Mouse (Mus musculus): ENCODE data around the gene Gm12216.

The Gm12216 gene

GRCm38 (mm10) chr11:53747985-53748384, 111.1 kb downstream of the Gm12216 start:
- no peak for DNase-seq (ENCODE audit: low spot score in 2 of 2)

DNA sequence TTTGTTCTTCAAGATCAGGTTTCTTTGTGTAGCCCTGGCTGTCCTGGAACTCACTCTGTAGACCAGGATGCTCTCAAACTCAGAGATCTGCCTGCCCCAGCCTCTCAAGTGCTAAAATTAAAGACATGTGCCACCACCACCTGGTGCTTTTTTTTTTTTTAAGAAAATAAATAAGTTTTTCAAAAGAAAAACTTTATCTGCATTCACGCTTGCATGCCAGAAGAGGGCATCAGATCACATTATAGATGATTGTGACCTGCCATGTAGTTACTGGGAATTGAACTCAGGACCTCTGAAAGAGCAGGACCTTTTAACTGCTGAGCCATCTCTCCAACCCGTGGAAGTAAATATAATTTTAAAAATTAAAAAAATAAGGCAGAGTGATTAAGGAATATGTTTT, 113.8 kb downstream of the Gm12216 start:
- no peak for DNase-seq (ENCODE audit: low spot score in 2 of 2)

- DNase-seq (ENCODE audit: low spot score in 2 of 2): peak; percentile 47 to 59
Observed at GRCm38 (mm10) chr11:53742353-53742752, 116.7 kb downstream of the Gm12216 start.

DNA sequence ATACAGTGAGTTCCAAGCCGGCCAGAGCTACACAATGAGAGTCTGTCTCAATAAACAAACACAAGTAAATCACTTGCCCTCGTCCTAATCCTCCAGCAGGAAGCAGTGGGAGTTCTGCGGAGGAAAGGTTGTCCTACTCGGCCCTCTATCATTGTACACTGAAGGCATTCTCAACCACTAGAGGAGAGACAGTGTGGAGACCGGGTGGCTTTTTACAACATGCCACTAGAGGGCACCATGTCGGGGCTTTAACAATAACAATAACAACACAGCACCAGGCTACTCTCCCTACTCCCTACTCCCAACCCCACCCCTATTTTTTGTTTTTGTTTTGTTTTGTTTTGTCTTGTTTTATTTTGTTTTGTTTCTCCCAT, 121.5 kb downstream of the Gm12216 start:
- peak; percentile 65 to 69 for DNase-seq (ENCODE audit: low spot score in 2 of 2)

- DNase-seq (ENCODE audit: low spot score in 2 of 2): peak; percentile 56 to 76
Observed at GRCm38 (mm10) chr11:53736771-53737572, 122.1 kb downstream of the Gm12216 start.

- peak; percentile 54 to 61 for DNase-seq (ENCODE audit: low spot score in 2 of 2)
Observed at GRCm38 (mm10) chr11:53735682-53736245, 123.3 kb downstream of the Gm12216 start.

DNA sequence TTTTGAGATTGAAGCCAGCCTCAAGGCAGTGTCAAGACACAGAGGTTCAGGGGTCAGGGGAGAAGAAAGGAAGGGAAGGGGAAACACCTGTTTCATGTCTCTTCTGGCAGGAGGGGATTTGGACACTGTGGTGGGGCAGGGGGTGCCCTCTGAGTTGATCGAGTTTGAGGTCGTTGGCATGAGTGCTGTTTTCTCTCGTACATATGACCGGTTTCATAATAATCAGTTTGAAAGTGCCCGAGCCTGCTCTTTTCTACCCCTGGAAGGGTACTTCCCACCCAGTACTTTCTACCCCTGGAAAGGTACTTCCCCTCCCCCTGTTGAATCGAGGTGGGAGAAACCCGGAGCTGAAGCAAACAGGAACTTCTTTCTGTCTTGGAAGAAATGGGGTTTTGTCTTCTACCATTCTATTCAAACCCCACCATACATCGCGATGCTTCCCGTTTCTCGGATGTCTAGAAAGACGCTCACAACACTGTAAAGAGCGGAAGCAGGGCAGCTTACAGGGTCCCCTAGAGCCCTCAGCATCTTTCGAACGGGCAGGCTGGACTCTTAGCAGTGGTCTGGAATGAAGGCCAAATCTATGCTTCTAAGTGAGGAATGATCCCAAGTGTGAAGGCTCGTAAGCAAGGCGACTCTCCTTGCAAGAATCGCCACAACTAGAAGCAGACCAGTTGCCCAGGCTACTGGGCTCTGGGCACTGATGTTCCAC, 123.9 kb downstream of the Gm12216 start:
- no peak for DNase-seq (ENCODE audit: low spot score in 2 of 2)

GRCm38 (mm10) chr11:53734431-53734830, 124.6 kb downstream of the Gm12216 start:
- no peak for DNase-seq (ENCODE audit: low spot score in 2 of 2)

DNA sequence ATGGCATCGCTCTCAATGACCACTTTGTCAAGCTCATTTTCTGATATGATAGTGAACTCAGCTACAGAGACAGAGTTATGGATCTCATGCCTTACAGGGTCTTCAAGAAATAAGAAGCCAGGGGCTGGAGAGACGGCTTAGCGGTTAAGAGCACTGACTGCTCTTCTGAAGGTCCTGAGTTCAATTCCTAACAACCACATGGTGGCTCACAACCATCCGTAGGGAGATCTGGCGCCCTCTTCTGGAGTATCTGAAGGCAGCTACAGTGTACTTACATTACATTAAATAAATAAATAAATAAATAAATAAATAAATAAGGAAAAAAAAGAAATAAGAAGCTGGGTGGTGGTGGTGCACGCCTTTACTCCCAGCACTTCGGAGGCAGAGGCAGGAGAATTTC, 125.2 kb downstream of the Gm12216 start:
- DNase-seq (ENCODE audit: low spot score in 2 of 2): no peak
